Mouse (Mus musculus) adrenal gland, adult 2 months (tissue): ENCODE data around the gene Vmn1r122. TPM values are rescaled to one million over a fixed set of nuclear protein-coding genes. Genes with fewer than 3 reads are reported as not detected.
"Not testable (repeated sequence)": the region's sequence is repeated elsewhere in the genome, so short reads cannot be mapped to it uniquely, and the experiment has no call there.

ENCODE experiments used
- DNase-seq: peaks from one replicate; pipeline ENCODE4 v3.0.0; 2021
- long read RNA-seq: library from polyadenylated mRNA; stranded (forward); transcript quantifications from one replicate; pipeline ENCODE4 v2.0.0, GENCODE M21; 2021
- polyA plus RNA-seq: library from polyadenylated mRNA; depleted of rRNA; stranded (reverse); fragments of >200 nt; gene quantifications from 2 replicates; pipeline ENCODE4 v1.2.3, GENCODE M21; 2012; rRNA removed
- total RNA-seq, 2 experiments: library from RNA; stranded (reverse); gene quantifications; 2 replicates each; pipeline ENCODE4 v1.2.3; 2021

Vmn1r122 gene
- total RNA-seq (not detected), polyA plus RNA-seq (not detected in 2 replicates)
- long read RNA-seq = 0 reads

GRCm38 (mm10) chr7:21134028-21134427 lies at the start of gene Vmn1r122:
Gene Vmn1r122, minus strand, starts transcription at chr7:21134128.
- DNase-seq = not testable (repeated sequence)

DNA sequence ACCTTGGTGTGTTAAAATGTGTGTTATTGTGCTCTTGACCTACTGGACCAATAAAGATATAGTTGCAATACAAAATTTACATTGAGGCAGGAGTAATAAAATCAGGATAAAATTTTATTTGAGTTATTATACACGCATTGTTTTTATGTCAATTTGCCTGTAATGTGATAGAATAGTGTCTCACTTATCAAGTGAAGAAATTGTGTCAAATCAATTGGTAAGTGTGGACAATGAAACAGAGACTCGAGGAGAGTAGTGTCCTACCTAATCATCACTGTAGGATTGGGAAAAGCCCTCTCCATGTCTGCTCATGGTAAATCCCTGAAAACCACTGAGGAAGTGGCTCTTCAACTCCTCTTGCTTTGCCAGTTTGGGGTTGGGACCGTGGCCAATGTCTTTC lies 28.0 kb upstream of the Vmn1r122 start, which contains the start of gene Vmn1r123:
Gene Vmn1r123 (plus strand): TSS at position 301 of the 400 bp plus-strand sequence.
- not testable (repeated sequence) for DNase-seq

DNA sequence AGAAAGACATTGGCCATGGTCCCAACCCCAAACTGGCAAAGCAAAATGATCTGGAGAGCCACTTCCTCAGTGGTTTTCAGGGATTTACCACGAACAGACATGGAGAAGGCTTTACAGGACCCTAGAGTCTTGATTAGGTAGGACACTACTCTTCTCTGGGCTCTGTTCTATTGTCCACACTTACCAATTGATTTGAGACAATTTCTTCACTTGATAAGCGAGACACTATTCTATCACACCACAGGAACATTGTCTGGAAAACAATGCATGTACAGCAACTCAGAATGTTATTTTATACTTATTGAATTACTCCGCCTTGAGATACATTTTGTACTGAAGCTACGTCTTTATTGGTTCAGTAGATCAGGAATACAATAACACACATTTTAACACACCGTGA lies 35.5 kb downstream of the Vmn1r122 start, which contains the start of gene Vmn1r121:
Gene Vmn1r121 (minus strand): TSS at position 101 of the 400 bp plus-strand sequence.
- DNase-seq = not testable (repeated sequence)

Other genes starting within 250 kb of the Vmn1r122 start
- not detected for gene Vmn1r118, start 221.8 kb downstream of the Vmn1r122 start, total RNA-seq
- gene Vmn1r118, start 221.8 kb downstream of the Vmn1r122 start, polyA plus RNA-seq = not detected in 2 replicates
- not detected for gene Vmn1r119, start 121.7 kb downstream of the Vmn1r122 start, total RNA-seq
- gene Vmn1r119, start 121.7 kb downstream of the Vmn1r122 start, polyA plus RNA-seq = not detected in 2 replicates
- not detected for gene Vmn1r120, start 80.3 kb downstream of the Vmn1r122 start, total RNA-seq
- gene Vmn1r120, start 80.3 kb downstream of the Vmn1r122 start, polyA plus RNA-seq = not detected in 2 replicates
- gene Vmn1r121, start 35.6 kb downstream of the Vmn1r122 start, total RNA-seq = not detected
- not detected in 2 replicates for gene Vmn1r121, start 35.6 kb downstream of the Vmn1r122 start, polyA plus RNA-seq
- not detected for gene Vmn1r123, start 28.1 kb upstream of the Vmn1r122 start, total RNA-seq
- gene Vmn1r123, start 28.1 kb upstream of the Vmn1r122 start, polyA plus RNA-seq = not detected in 2 replicates
- gene Gm5157, start 56.3 kb upstream of the Vmn1r122 start, total RNA-seq = not detected
- gene Gm5157, start 56.3 kb upstream of the Vmn1r122 start, polyA plus RNA-seq = not detected in 2 replicates
- gene Vmn1r124, start 126.5 kb upstream of the Vmn1r122 start, total RNA-seq = not detected
- gene Vmn1r124, start 126.5 kb upstream of the Vmn1r122 start, polyA plus RNA-seq = not detected in 2 replicates
- not detected for gene Vmn1r125, start 138.1 kb upstream of the Vmn1r122 start, total RNA-seq
- gene Vmn1r125, start 138.1 kb upstream of the Vmn1r122 start, polyA plus RNA-seq = not detected in 2 replicates
- gene Vmn1r126, start 167.3 kb upstream of the Vmn1r122 start, total RNA-seq = not detected
- gene Vmn1r126, start 167.3 kb upstream of the Vmn1r122 start, polyA plus RNA-seq = not detected in 2 replicates
- not detected for gene Vmn1r127, start 185.7 kb upstream of the Vmn1r122 start, total RNA-seq
- gene Vmn1r127, start 185.7 kb upstream of the Vmn1r122 start, polyA plus RNA-seq = not detected in 2 replicates
- gene Vmn1r128, start 215.2 kb upstream of the Vmn1r122 start, total RNA-seq = not detected
- not detected in 2 replicates for gene Vmn1r128, start 215.2 kb upstream of the Vmn1r122 start, polyA plus RNA-seq
- not detected for gene Vmn1r129, start 227.2 kb upstream of the Vmn1r122 start, total RNA-seq
- gene Vmn1r129, start 227.2 kb upstream of the Vmn1r122 start, polyA plus RNA-seq = not detected in 2 replicates